ENCODE assay signal across 21 mouse cellular contexts in the genomic region with DNA sequence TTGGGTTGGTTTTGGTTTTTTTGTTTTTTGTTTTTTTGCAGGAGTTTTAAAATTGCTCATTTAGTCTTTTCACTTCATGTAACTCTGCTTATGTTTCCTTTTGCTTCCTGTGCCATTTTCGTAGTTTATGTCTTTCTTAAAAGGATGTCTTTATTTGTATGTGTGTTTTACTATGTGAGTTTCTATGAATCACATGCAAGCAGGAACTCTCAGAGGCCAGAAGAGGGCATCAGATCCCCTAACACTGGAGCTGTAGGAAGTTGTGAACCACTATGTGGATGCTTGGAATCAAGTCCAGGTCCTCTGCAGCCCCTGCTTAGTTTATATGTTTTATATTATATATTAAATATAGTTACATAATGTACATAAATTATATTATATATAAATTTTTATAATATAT.
DNase-seq lines count a peak whose midpoint lies in the region; TF ChIP-seq lines count a peak whose summit lies in the region.
"Had no signal": no experiment of that assay in that cellular context is flagged by ENCODE, and none has a peak within 500 bp of the region (broad histone marks: within the 10 kb centered on the region; RNA-seq: fewer than 3 reads in every experiment).

No protein-coding gene starts in this region.

- H3K27me3 ChIP-seq in MEL (ENCODE audit: control insufficient read depth in 1 of 2, insufficient read depth in 2 of 2, low read length in 2 of 2), result no peaks in the 10 kb centered on the region
- H3K27me3 ChIP-seq: embryonic facial prominence, embryonic 13.5 days; lung, embryonic 15.5 days; midbrain, embryonic 12.5 days had no signal

- TF ChIP-seq EP300 in MEL (IDR thresholded peaks at IDR 0.05; ENCODE audit: low read depth in 1 of 2, low read length in 2 of 2), result no peak

- H3K4me1 ChIP-seq in MEL (ENCODE audit: control insufficient read depth in 1 of 2, insufficient read depth in 2 of 2, low read length in 2 of 2), result peaks cover 4 to 15% of the 10 kb centered on the region in 2 experiments; a peak in 3 of 4 replicates
- H3K4me1 ChIP-seq: embryonic facial prominence, embryonic 13.5 days; lung, embryonic 15.5 days; midbrain, embryonic 12.5 days had no signal

- H3K27ac ChIP-seq in layer of hippocampus, adult 2 months, result no peak overlapping the region
- no peak overlapping the region for H3K27ac ChIP-seq in MEL (ENCODE audit: control insufficient read depth, low read depth, low read length)
- H3K27ac ChIP-seq: embryonic facial prominence, embryonic 13.5 days; forebrain, embryonic 10.5 days; liver, embryonic 15.5 days; lung, embryonic 15.5 days; midbrain, embryonic 12.5 days had no signal

- no peak overlapping the region for H3K4me3 ChIP-seq in layer of hippocampus, adult 2 months
- no peak overlapping the region for H3K4me3 ChIP-seq in MEL (ENCODE audit: control insufficient read depth in 1 of 2, insufficient read depth in 1 of 2, low read depth in 2 of 2, low read length in 2 of 2)
- H3K4me3 ChIP-seq: embryonic facial prominence, embryonic 13.5 days; forebrain, embryonic 10.5 days; liver, embryonic 15.5 days; lung, embryonic 15.5 days; midbrain, embryonic 12.5 days had no signal

- peak; percentile 13 for DNase-seq in heart, adult 11 months
- no peak for DNase-seq in heart, postnatal 25 days (ENCODE audit: low spot score)
- no peak for DNase-seq in layer of hippocampus, adult 2 months (ENCODE audit: low spot score in 2 of 2)
- DNase-seq in layer of hippocampus, adult 8-10 months (ENCODE audit: low spot score in 2 of 2), result no peak
- DNase-seq in 416B (ENCODE audit: low read depth), result peak; percentile 41
- DNase-seq in MEL (ENCODE audit: low read depth, low spot score), result peak; percentile 56
- no peak for DNase-seq in urinary bladder, postnatal 36 days (ENCODE audit: low spot score in 2 of 2)
- DNase-seq in cerebellum, postnatal 14 days, result no peak
- DNase-seq: adrenal gland, postnatal 10 days; cerebellum, adult 9-10 months; gastrocnemius, postnatal 10 days; heart, postnatal 14 days; kidney, postnatal 25 days; left cerebral cortex, postnatal 4 days; retina, postnatal 1 day; right cerebral cortex, postnatal 14 days had no signal

- intact Hi-C loops in heart, postnatal 25 days (cut with DNase I), result no loop called here

- H3K9ac ChIP-seq in MEL (ENCODE audit: control insufficient read depth, low read depth, low read length, poor library complexity, severe bottlenecking), result no peak overlapping the region
- H3K9ac ChIP-seq: embryonic facial prominence, embryonic 13.5 days; liver, embryonic 15.5 days; lung, embryonic 15.5 days; midbrain, embryonic 12.5 days had no signal

- TF ChIP-seq CTCF in layer of hippocampus, adult 2 months (conservative IDR thresholded peaks at IDR 0.05), result peak; percentile 42
- TF ChIP-seq CTCF in MEL (IDR thresholded peaks at IDR 0.05 in 2 of 3, conservative IDR thresholded peaks at IDR 0.05 in 1 of 3; ENCODE audit: control insufficient read depth in 1 of 3, insufficient read depth in 1 of 3, low read depth in 2 of 3, low read length in 3 of 3, poor library complexity in 1 of 3, severe bottlenecking in 1 of 3), result peak; percentile 17 to 48 (median 36); a peak in 4 of 6 replicates

- TF ChIP-seq POLR2A in MEL (IDR thresholded peaks at IDR 0.05; ENCODE audit: control insufficient read depth in 1 of 2, insufficient read depth in 1 of 2, low read depth in 1 of 2, low read length in 2 of 2, poor library complexity in 1 of 2), result no peak

- TF ChIP-seq RAD21 in MEL (IDR thresholded peaks at IDR 0.05; ENCODE audit: low read depth, low read length), result peak; percentile 57

- peaks cover 0 to 17% of the 10 kb centered on the region in 2 experiments; a peak in 2 of 4 replicates for H3K36me3 ChIP-seq in MEL (ENCODE audit: control insufficient read depth in 1 of 2, insufficient read depth in 2 of 2, low read length in 2 of 2)
- H3K36me3 ChIP-seq: embryonic facial prominence, embryonic 13.5 days; forebrain, embryonic 10.5 days; liver, embryonic 15.5 days; lung, embryonic 15.5 days; midbrain, embryonic 12.5 days had no signal

- no peaks in the 10 kb centered on the region for H3K79me2 ChIP-seq in MEL (ENCODE audit: control insufficient read depth, insufficient read depth, low read length, poor library complexity)

- no peaks in the 10 kb centered on the region for H3K9me3 ChIP-seq in MEL (replicated peaks; ENCODE audit: insufficient read depth, low read length)
- H3K9me3 ChIP-seq: embryonic facial prominence, embryonic 13.5 days; forebrain, embryonic 10.5 days; liver, embryonic 15.5 days; lung, embryonic 15.5 days; midbrain, embryonic 12.5 days had no signal

TF ChIP-seq in MEL, 35 proteins besides CTCF, POLR2A, EP300 and RAD21:
- TF ChIP-seq POLR2AphosphoS2 (IDR thresholded peaks at IDR 0.05; ENCODE audit: low read length) (no peak), ZMIZ1 (IDR thresholded peaks at IDR 0.05; ENCODE audit: low read depth, low read length) (no peak), SMC3 (IDR thresholded peaks at IDR 0.05; ENCODE audit: low read depth, low read length) (peak; percentile 63), ZC3H11A (IDR thresholded peaks at IDR 0.05; ENCODE audit: low read depth, low read length) (peak; percentile 57), ELF1 (IDR thresholded peaks at IDR 0.05; ENCODE audit: low read depth, low read length) (no peak), RCOR1 (IDR thresholded peaks at IDR 0.05; ENCODE audit: low read depth, low read length) (no peak), NRF1 (IDR thresholded peaks at IDR 0.05; ENCODE audit: insufficient read depth, low read depth, low read length, poor library complexity, severe bottlenecking) (no peak), MYC (IDR thresholded peaks at IDR 0.05; ENCODE audit: low read depth, low read length) (0 out of 2 replicates have a peak, but pooled peaks have one; percentile 22)

Comparison
In these comparisons a context has a peak if more than half of its experiments do, and no peak if none do; other contexts are left out.
1. DNase-seq: peak in heart, adult 11 months (single experiment), 416B (single experiment) and MEL (single experiment); none in heart, postnatal 25 days (single experiment), layer of hippocampus, adult 2 months (0 of 2), layer of hippocampus, adult 8-10 months (0 of 2), urinary bladder, postnatal 36 days (0 of 2) and cerebellum, postnatal 14 days (0 of 2).